Mouse (Mus musculus) liver, postnatal 0 days (tissue): ENCODE measurements around the gene Ifna14.

Source experiments
- CTCF ChIP-seq: sonication (generic); IDR thresholded peaks from 2 replicates; pipeline ENCODE4 v1.5.1; 2016; ENCODE audit warnings: antibody characterized with exemption, low read depth
- EP300 ChIP-seq: IDR thresholded peaks from 2 replicates; pipeline ENCODE4 v1.6.1; 2016; ENCODE audit warnings: antibody characterized with exemption, low read depth, mild to moderate bottlenecking

DNA sequence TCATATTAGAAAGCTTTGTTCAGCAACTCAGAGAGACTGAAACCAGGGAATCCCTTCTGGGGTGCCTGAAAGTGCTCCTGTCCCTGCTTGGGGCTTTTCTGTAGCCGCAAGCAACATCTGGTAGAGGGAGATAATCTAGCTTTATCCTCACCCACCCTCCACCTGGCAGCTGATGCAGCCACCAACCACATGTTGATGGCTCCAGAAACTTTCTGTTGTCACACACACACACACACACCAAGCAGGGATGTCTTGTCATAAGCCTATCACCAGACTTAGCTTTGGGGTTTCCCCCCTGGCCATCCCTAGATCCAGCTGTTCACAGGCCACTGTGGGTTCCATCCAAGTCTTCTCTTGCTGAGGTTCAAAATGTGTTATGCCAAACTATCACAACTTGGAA, 35.9 kb downstream of the Ifna14 start:
- TF ChIP-seq CTCF (no peak), EP300 (peak; percentile 84)
